Mouse (Mus musculus): ENCODE results near the gene Actr8. TPM values are rescaled to one million over a fixed set of nuclear protein-coding genes. Genes with fewer than 3 reads are reported as not detected.

Gene Actr8
- polyA plus RNA-seq (2015; fragmentation: Nextera tagmentation; extraction: Ambion mirVana), result 62.2 and 67.7 TPM in 2 replicates

DNA sequence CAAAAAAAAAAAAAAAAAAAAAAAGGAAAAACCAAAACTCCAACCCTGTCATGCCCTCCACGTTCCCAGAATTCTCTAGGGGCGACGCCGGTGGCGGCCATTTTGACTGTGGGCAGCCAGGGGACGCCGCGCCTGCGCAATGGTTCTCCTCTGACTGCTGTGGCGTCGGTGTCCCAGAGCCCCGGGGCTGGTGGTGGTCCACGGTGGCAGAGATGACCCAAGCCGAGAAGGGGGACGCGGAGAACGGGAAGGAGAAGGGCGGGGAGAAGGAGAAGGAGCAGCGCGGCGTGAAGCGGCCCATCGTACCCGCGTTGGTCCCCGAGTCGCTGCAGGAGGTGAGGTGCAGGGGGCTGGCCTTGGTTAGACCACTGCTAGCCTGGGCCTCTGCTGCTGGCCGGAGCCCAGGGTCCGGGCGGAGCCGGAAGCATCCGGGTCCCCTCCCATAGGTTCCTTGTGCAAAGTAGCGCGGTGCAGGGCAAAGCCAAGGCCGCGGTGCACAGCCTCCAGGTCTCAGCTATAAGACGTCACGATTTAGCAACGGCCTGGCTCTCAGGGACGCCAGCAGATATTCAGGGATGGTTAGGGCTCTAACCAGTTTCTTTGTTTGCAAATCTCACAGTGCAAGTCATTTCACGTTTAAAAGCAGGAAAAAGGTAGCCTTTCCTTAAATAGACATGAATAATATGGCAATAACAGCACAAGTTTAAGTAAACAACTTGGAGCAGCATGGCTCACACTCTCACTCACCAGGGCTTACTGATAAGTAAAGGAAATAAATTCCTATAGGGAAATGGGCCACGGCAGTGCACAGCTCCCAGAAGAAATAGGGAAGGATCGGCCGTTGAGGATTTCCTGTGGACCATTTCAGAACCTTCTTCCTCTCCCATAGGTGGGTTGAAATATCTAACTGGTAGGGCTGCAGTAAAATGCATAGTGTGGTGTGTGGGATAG, at the start of gene Actr8:
TSS of gene Actr8 (plus strand) at position 84 of the 951 bp plus-strand sequence.
- peak within 1 kb of the TSS; percentile 93 for H3K4me3 ChIP-seq (replicated peaks)
- H3K27ac ChIP-seq (replicated peaks), result peak within 1 kb of the TSS; percentile 93
- peak; percentile 95 for ATAC-seq (ENCODE audit: insufficient number of reproducible peaks, low FRiP score, low TSS enrichment, low read depth)
- H3K9ac ChIP-seq, result peak within 1 kb of the TSS; percentile 93
- peaks cover 60% of the 10 kb centered on the region for H3K36me3 ChIP-seq
- 1% methylated on average over 44 of the region's 44 CpGs for WGBS
- no peaks in the 10 kb centered on the region for H3K27me3 ChIP-seq
- H3K9me3 ChIP-seq (replicated peaks), result no peaks in the 10 kb centered on the region
- peak within 1 kb of the TSS; percentile 71 for H3K4me2 ChIP-seq (replicated peaks)
- peaks cover 7% of the 10 kb centered on the region; the same call in 1 of the 2 replicates for H3K4me1 ChIP-seq

DNA sequence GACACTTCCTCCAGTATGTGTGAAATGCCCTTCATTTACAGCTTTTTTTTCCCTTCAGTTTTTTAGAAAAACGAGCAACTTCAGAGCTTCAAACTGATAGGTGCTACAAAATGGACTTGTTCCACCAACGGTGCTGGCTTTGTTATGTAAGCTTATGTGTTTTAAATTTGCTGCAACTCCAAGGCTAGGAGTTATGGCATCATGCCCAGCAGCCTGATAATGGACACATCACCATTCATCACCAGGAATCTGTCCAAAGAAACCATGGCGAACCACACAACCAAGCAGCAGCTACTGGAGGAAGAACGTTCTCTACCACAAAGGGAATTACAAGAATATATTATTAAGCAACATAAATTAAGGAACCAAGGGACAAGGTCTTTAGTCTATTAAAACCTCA, 49.2 kb upstream of the Actr8 start:
- H3K4me1 ChIP-seq, result no peaks in the 10 kb centered on the region
- no peak overlapping the region for H3K27ac ChIP-seq (replicated peaks)
- H3K9me3 ChIP-seq (replicated peaks), result no peaks in the 10 kb centered on the region
- H3K27me3 ChIP-seq, result no peaks in the 10 kb centered on the region
- H3K36me3 ChIP-seq, result no peaks in the 10 kb centered on the region
- WGBS, result 75% methylated on average over 4 of the region's 4 CpGs
- ATAC-seq (ENCODE audit: insufficient number of reproducible peaks, low FRiP score, low TSS enrichment, low read depth), result no peak
- H3K9ac ChIP-seq, result no peak overlapping the region
- no peak overlapping the region for H3K4me2 ChIP-seq (replicated peaks)
- H3K4me3 ChIP-seq (replicated peaks), result no peak overlapping the region

- Histone ChIP-seq H3K4me3 (replicated peaks) (no peak overlapping the region), H3K9ac (no peak overlapping the region), H3K4me1 (peaks cover 11% of the 10 kb centered on the region; the same call in 1 of the 2 replicates), H3K9me3 (replicated peaks) (no peaks in the 10 kb centered on the region), H3K4me2 (replicated peaks) (no peak overlapping the region), H3K27me3 (no peaks in the 10 kb centered on the region), H3K27ac (replicated peaks) (no peak overlapping the region), H3K36me3 (no peaks in the 10 kb centered on the region)
- no peak for ATAC-seq (ENCODE audit: insufficient number of reproducible peaks, low FRiP score, low TSS enrichment, low read depth)
- WGBS, result 43% methylated on average over 5 of the region's 5 CpGs
Observed at GRCm38 (mm10) chr14:29935516-29935915, 42.6 kb upstream of the Actr8 start.

DNA sequence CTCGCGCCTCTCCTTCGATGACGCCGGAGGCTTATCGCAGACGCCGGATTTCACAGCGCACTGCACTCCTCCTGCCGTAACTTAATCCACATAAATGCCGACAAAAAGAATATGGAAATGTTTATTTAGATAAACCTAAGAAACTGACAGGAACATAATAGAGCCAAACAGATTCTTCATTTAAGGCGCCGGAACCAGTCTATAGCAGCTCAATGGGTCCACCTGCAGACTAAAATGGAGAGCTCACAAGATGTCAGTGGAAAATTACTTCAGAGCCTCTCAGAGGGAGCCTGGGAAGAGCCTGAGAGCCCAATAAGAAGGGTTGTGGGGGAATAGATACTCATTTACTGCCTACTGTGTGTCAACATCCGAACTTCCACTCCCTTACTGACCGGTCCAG, 40.7 kb upstream of the Actr8 start:
- Histone ChIP-seq H3K4me1 (peaks cover 13% of the 10 kb centered on the region; the same call in 1 of the 2 replicates), H3K27me3 (no peaks in the 10 kb centered on the region), H3K27ac (replicated peaks) (no peak overlapping the region), H3K36me3 (no peaks in the 10 kb centered on the region), H3K9ac (no peak overlapping the region), H3K9me3 (replicated peaks) (no peaks in the 10 kb centered on the region), H3K4me3 (replicated peaks) (no peak overlapping the region), H3K4me2 (replicated peaks) (peak overlapping the region; percentile 8; the same call in 1 of the 2 replicates)
- WGBS, result 54% methylated on average over 15 of the region's 15 CpGs
- ATAC-seq (ENCODE audit: insufficient number of reproducible peaks, low FRiP score, low TSS enrichment, low read depth), result no peak

GRCm38 (mm10) chr14:29939600-29940312, 38.4 kb upstream of the Actr8 start:
- H3K9me3 ChIP-seq (replicated peaks), result no peaks in the 10 kb centered on the region
- H3K27me3 ChIP-seq, result no peaks in the 10 kb centered on the region
- no peak for ATAC-seq (ENCODE audit: insufficient number of reproducible peaks, low FRiP score, low TSS enrichment, low read depth)
- WGBS, result 40% methylated on average over 20 of the region's 20 CpGs
- H3K27ac ChIP-seq (replicated peaks), result no peak overlapping the region
- no peaks in the 10 kb centered on the region for H3K36me3 ChIP-seq
- no peak overlapping the region for H3K9ac ChIP-seq
- H3K4me2 ChIP-seq (replicated peaks), result no peak overlapping the region
- H3K4me1 ChIP-seq, result peaks cover 13% of the 10 kb centered on the region; the same call in 1 of the 2 replicates
- no peak overlapping the region for H3K4me3 ChIP-seq (replicated peaks)

DNA sequence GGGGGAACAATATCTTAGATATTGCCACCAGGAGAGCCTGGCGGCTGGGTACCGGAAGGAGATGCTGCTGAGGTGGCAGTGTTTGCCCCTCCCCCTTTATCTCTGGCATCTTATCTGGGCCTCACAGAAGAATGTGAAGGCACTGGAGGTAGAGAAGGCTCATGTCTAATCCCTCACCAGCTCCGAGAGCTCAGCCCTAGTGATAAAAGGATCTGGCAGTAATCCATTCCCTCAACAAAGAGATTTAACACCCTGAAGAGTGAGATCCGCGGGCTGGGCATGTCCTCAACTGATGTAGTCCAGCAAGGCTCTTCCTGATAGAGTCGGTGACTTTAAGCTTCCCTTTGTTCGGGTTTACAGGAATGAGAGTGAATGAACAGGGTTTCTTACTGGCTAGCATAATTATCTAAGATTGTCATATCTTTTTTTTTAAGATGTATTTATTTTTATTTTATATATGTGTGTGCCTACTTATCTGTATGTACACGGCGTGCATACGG, 37.8 kb upstream of the Actr8 start:
- H3K36me3 ChIP-seq, result no peaks in the 10 kb centered on the region
- WGBS, result 23% methylated on average over 10 of the region's 10 CpGs
- ATAC-seq (ENCODE audit: insufficient number of reproducible peaks, low FRiP score, low TSS enrichment, low read depth), result no peak
- H3K9me3 ChIP-seq (replicated peaks), result no peaks in the 10 kb centered on the region
- no peak overlapping the region for H3K9ac ChIP-seq
- H3K27me3 ChIP-seq, result no peaks in the 10 kb centered on the region
- H3K4me1 ChIP-seq, result peaks cover 13% of the 10 kb centered on the region; the same call in 1 of the 2 replicates
- H3K4me3 ChIP-seq (replicated peaks), result no peak overlapping the region
- no peak overlapping the region for H3K4me2 ChIP-seq (replicated peaks)
- H3K27ac ChIP-seq (replicated peaks), result no peak overlapping the region

DNA sequence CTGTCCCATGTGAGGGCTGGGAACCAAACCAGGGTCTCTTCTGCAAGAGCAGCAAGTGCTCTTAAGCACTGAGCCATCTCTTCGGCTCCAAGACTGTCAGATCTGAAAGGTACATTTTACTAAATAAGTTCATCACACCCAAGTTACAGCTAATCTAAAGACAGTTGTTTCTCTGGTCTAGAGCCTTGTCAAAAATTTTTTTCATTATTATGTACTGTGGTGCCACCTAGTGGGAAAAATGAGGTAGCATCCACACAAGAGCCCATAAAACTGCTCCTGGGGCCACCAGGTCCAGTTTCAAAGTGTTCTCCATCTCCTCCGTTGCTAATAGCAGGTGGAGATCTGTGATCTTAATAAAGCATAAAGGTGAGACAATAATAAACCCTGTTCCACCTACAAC, 37.3 kb upstream of the Actr8 start:
- no peak overlapping the region for H3K4me3 ChIP-seq (replicated peaks)
- peaks cover 13% of the 10 kb centered on the region; the same call in 1 of the 2 replicates for H3K4me1 ChIP-seq
- no peaks in the 10 kb centered on the region for H3K27me3 ChIP-seq
- no peak overlapping the region for H3K4me2 ChIP-seq (replicated peaks)
- no peaks in the 10 kb centered on the region for H3K9me3 ChIP-seq (replicated peaks)
- no peak overlapping the region for H3K9ac ChIP-seq
- no peak for ATAC-seq (ENCODE audit: insufficient number of reproducible peaks, low FRiP score, low TSS enrichment, low read depth)
- 5% methylated on average over 2 of the region's 2 CpGs for WGBS
- H3K27ac ChIP-seq (replicated peaks), result no peak overlapping the region
- no peaks in the 10 kb centered on the region for H3K36me3 ChIP-seq

DNA sequence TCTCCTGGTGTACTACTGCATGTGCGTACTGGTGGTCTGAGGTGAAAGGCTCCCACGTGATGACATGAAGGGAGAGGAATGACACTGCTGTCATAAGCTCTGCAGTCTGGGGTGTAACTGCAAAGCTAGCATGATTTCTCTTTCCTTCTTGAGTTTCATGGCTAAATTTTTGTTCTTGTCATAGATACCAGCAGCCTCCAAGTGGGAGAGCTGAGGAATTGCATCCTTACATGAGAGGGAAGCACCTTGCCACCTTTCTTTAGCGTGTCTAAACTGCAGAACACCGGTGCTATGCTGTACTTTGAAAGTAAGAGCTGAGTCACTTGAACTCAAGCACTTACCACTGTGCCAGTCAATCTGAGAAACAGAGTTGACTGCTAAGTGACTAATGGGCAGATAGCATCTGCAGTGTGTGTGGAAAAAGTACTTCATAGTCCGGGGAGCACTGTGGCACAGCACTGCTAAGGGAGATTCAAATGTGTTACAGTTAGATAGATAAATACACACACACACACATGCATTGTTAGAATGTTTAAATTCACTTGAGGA, 31.3 kb upstream of the Actr8 start:
- Histone ChIP-seq H3K9me3 (replicated peaks) (no peaks in the 10 kb centered on the region), H3K27me3 (no peaks in the 10 kb centered on the region), H3K4me1 (no peaks in the 10 kb centered on the region), H3K36me3 (no peaks in the 10 kb centered on the region), H3K27ac (replicated peaks) (no peak overlapping the region), H3K4me2 (replicated peaks) (no peak overlapping the region), H3K4me3 (replicated peaks) (no peak overlapping the region), H3K9ac (no peak overlapping the region)
- ATAC-seq (ENCODE audit: insufficient number of reproducible peaks, low FRiP score, low TSS enrichment, low read depth), result no peak
- 65% methylated on average over 5 of the region's 5 CpGs for WGBS

DNA sequence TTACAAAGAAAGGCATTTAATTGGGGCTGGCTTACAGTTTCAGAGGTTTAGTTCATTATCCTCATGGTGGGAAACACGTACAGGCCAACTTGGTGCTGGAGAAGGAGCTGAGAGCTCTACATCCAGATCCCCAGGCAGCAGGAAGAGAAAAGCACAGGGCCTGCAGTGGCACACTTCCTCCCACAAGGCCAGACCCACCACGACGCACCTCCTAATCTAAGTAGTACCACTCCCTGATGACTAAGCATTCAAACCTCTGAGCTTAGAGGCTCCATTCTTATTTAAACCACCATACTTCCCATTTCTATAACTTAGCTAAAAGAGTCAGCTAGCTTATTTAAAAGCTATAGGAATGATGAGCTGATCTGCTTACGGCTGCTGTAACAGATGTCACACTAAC, 27.3 kb upstream of the Actr8 start:
- ATAC-seq (ENCODE audit: insufficient number of reproducible peaks, low FRiP score, low TSS enrichment, low read depth), result no peak
- Histone ChIP-seq H3K27me3 (no peaks in the 10 kb centered on the region), H3K36me3 (no peaks in the 10 kb centered on the region), H3K4me2 (replicated peaks) (no peak overlapping the region), H3K4me3 (replicated peaks) (no peak overlapping the region), H3K9ac (no peak overlapping the region), H3K9me3 (replicated peaks) (no peaks in the 10 kb centered on the region), H3K27ac (replicated peaks) (no peak overlapping the region), H3K4me1 (no peaks in the 10 kb centered on the region)
- WGBS, result 80% methylated on average over 4 of the region's 4 CpGs

DNA sequence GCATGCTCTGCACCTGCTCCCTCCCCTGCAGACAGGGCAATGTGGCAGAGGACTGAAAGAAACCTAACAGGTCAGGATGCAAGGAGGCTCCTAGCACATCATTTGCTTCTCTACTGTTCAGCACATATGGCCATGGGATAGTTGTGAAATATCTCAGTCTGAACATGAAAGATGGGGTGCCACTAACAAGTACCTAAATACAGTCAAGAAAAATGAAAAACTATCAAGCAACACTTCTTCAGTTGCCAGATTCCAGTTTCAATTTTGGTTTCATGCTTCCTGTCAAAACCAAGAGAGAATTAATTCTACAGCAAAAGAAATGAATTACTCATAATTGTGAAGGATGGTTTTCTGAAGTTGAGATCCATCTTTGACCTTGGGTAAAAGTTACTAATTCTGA, 20.7 kb upstream of the Actr8 start:
- Histone ChIP-seq H3K4me2 (replicated peaks) (no peak overlapping the region), H3K27me3 (no peaks in the 10 kb centered on the region), H3K27ac (replicated peaks) (no peak overlapping the region), H3K4me1 (no peaks in the 10 kb centered on the region), H3K36me3 (no peaks in the 10 kb centered on the region), H3K9ac (no peak overlapping the region), H3K9me3 (replicated peaks) (no peaks in the 10 kb centered on the region), H3K4me3 (replicated peaks) (no peak overlapping the region)
- ATAC-seq (ENCODE audit: insufficient number of reproducible peaks, low FRiP score, low TSS enrichment, low read depth), result no peak

DNA sequence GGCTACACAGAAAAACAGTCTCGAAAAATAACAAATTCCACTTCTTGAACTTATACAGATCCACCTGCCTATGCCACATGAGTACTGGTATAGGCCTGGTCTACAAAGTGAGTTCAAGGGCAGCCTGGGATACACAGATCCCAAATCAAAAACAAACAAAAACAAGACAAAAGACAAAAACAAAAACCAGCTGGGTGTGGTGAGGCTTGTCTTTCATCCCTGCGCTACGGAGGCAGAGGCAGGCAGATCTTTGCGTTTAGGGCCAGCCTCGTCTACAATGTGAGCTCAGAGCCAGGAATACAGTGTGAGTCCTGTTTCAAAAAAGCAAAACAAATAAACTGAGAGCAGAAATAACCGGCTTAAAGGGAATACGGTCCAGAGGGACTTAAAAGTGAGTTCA, 10.5 kb upstream of the Actr8 start:
- Histone ChIP-seq H3K27me3 (no peaks in the 10 kb centered on the region), H3K9ac (peak overlapping the region; percentile 24; the same call in 1 of the 2 replicates), H3K4me2 (replicated peaks) (peak overlapping the region; percentile 66), H3K4me1 (peaks cover 27% of the 10 kb centered on the region), H3K36me3 (peaks cover 22% of the 10 kb centered on the region), H3K9me3 (replicated peaks) (no peaks in the 10 kb centered on the region), H3K27ac (replicated peaks) (peak overlapping the region; percentile 78), H3K4me3 (replicated peaks) (peak overlapping the region; percentile 90)
- WGBS, result 59% methylated on average over 7 of the region's 7 CpGs
- ATAC-seq (ENCODE audit: insufficient number of reproducible peaks, low FRiP score, low TSS enrichment, low read depth), result no peak

Measured in embryonic facial prominence, embryonic 15.5 days (tissue).